Mouse (Mus musculus) embryonic facial prominence, embryonic 11.5 days (tissue): Measurements from ENCODE around the gene Etl4. TPM values are rescaled to one million over a fixed set of nuclear protein-coding genes. Genes with fewer than 3 reads are reported as not detected.
A peak's percentile ranks its signal among the peaks of the same experiment; 100 is the strongest.

Source experiments
- ATAC-seq: fragments of 200-750 bp; cut with Nextera tagmentation; replicated peaks from 2 replicates; pipeline ENCODE4 v1.8.0; 2017; ENCODE audit warnings: low read depth; ENCODE audit not compliant: insufficient number of reproducible peaks, low FRiP score, low TSS enrichment
- DNase-seq: peaks from one replicate; pipeline ENCODE4 v3.0.0-alpha.2; 2015; ENCODE audit warnings: low spot score
- H3K27ac ChIP-seq: fragments of 300-500 bp; sonication (generic); replicated peaks from 2 replicates; pipeline ENCODE4 v1.5.1; 2014; ENCODE audit warnings: mild to moderate bottlenecking, low read depth, low read length, control low read depth
- H3K27me3 ChIP-seq: fragments of 300-500 bp; sonication (generic); 2 replicates; pipeline ENCODE4 v1.6.1; 2014; ENCODE audit warnings: mild to moderate bottlenecking, low read length, moderate library complexity, mixed read lengths; ENCODE audit not compliant: control insufficient read depth, insufficient read depth
- H3K36me3 ChIP-seq: fragments of 300-500 bp; sonication (generic); replicated peaks from 2 replicates; pipeline ENCODE4 v1.6.1; 2014; ENCODE audit warnings: low read depth, mild to moderate bottlenecking, low read length, moderate library complexity, mixed read lengths; ENCODE audit not compliant: control insufficient read depth, insufficient read depth
- H3K4me1 ChIP-seq: fragments of 300-500 bp; sonication (generic); 2 replicates; pipeline ENCODE4 v1.6.1; 2014; ENCODE audit warnings: low read length, mixed read lengths; ENCODE audit not compliant: control insufficient read depth, insufficient read depth
- H3K4me2 ChIP-seq: fragments of 300-500 bp; sonication (generic); 2 replicates; pipeline ENCODE4 v1.6.1; 2014; ENCODE audit warnings: low read depth, mild to moderate bottlenecking, control low read depth, low read length, moderate library complexity
- H3K4me3 ChIP-seq: fragments of 300-500 bp; sonication (generic); 2 replicates; pipeline ENCODE4 v1.5.1; 2014; ENCODE audit warnings: low read depth, low read length, control low read depth
- H3K9ac ChIP-seq: fragments of 300-500 bp; sonication (generic); replicated peaks from 2 replicates; pipeline ENCODE4 v1.6.1; 2014; ENCODE audit warnings: mild to moderate bottlenecking, control low read depth, low read length
- H3K9me3 ChIP-seq: fragments of 300-500 bp; sonication (generic); replicated peaks from 2 replicates; pipeline ENCODE4 v1.6.1; 2016; ENCODE audit warnings: mild to moderate bottlenecking, low read length, inconsistent platforms, mixed read lengths; ENCODE audit not compliant: control insufficient read depth
- WGBS: fragments of 180-500 bp; shearing (Covaris S2); extraction: QIAGEN DNeasy Blood & Tissue Kit; methylation state at CpG from one replicate; pipeline ENCODE4 v1.1.7; 2014; 5-methylcytosine and 5-hydroxymethylcytosine counted together
- polyA plus RNA-seq: library from polyadenylated mRNA; unstranded; fragments of >200 nt; fragmentation: Nextera tagmentation; extraction: Ambion mirVana; gene quantifications from 2 replicates; pipeline ENCODE4 v1.2.1, GENCODE M21; 2014

Gene Etl4
- polyA plus RNA-seq, 1 experiment from 2014 or later: 23.5 TPM

DNA sequence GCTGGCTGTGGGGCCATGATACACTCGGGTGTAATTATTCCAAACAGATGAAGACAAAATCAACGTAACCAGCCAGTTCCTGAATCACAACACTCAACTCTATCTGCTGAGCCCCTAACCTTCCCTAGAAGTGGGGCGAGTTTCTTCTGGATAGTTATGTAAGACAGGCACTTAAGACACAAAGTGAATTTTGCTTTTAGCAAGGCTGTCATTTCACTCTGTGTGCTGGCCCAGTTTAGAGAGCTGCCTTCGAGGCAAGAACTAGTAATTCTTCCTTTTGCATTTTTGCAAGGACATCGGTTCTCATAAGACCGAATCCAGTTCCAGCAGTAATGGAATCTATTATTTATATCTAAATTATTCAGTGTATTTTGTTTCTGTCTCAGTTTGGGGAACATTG lies 487.4 kb downstream of the Etl4 start:
- 83% methylated on average over 6 of the region's 6 CpGs for WGBS
- H3K4me1 ChIP-seq: no peaks in the 10 kb centered on the region
- DNase-seq (no peak), ATAC-seq (no peak)
- H3K4me3 ChIP-seq: no peak overlapping the region
- no peaks in the 10 kb centered on the region for H3K27me3 ChIP-seq
- H3K4me2 ChIP-seq: no peak overlapping the region
- no peaks in the 10 kb centered on the region for H3K36me3 ChIP-seq
- no peak overlapping the region for H3K27ac ChIP-seq
- no peak overlapping the region for H3K9ac ChIP-seq
- H3K9me3 ChIP-seq: no peaks in the 10 kb centered on the region

DNA sequence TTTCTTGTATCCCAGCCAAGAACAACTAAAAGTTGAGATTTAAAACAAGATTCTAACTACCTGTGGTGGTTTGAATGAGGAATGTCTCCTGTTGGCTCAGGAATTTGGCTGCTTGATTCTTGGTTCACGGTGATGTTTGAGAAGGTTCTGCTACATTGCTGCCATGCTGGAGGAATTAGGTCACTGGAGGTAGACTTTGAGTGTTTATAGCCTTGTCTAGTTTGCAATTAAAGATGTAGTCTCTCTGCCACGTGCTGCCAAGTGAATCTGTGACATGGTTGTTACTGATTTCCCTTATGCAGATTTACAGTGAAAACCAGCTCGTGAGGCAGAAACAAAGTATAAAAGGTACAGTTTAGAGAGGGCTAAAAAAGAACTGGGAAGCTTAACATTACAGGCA lies 491.0 kb downstream of the Etl4 start:
- Histone ChIP-seq H3K36me3 (no peaks in the 10 kb centered on the region), H3K9ac (no peak overlapping the region), H3K4me3 (no peak overlapping the region), H3K27me3 (no peaks in the 10 kb centered on the region), H3K27ac (no peak overlapping the region), H3K9me3 (no peaks in the 10 kb centered on the region), H3K4me1 (no peaks in the 10 kb centered on the region), H3K4me2 (no peak overlapping the region)
- DNase-seq (no peak), ATAC-seq (no peak)
- 76% methylated on average over 3 of the region's 3 CpGs for WGBS

DNA sequence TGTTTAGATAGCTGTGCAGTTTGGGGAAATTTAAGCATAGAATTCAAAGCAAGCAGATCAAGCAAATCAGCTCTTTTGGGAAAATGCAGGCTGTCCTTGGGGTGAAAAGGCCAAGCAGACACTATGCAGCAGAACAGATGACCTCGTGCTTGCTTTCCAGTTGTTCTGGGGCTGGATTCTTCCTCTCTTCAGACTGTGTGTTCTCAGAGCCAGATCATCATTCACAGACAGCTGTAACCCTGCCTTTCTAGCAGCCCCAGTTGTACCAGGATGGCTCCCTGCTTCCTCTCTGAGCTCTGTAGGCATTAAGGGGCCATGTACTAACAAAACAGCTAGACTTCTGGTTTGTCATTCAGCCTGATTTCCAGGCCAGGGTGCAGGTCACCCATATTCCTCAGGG lies 494.8 kb downstream of the Etl4 start:
- H3K4me1 ChIP-seq: no peaks in the 10 kb centered on the region
- no peak overlapping the region for H3K9ac ChIP-seq
- H3K4me2 ChIP-seq: no peak overlapping the region
- DNase-seq (no peak), ATAC-seq (no peak)
- H3K27ac ChIP-seq: no peak overlapping the region
- H3K27me3 ChIP-seq: no peaks in the 10 kb centered on the region
- 53% methylated on average over 1 of the region's 1 CpGs for WGBS
- H3K4me3 ChIP-seq: no peak overlapping the region
- H3K36me3 ChIP-seq: no peaks in the 10 kb centered on the region
- H3K9me3 ChIP-seq: no peaks in the 10 kb centered on the region

DNA sequence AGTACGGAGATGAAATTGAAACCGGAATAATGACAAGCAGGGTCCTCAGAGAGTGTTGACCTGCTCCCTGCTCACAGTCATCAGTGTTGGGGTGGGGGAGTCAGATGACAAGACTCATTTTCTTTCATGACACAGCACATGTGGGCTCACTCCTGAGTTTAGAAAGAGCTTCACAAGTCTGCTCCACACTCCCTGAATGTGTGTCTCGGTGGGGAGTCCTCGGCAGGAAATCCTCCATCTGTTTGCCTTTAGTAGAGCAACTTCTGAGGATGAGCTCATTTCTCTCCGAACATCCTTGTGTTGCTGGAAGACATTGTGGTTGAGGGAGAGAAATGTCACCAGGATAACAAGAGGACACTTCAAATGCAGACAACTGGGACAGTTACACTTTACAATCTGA lies 497.5 kb downstream of the Etl4 start:
- H3K36me3 ChIP-seq: no peaks in the 10 kb centered on the region
- H3K4me2 ChIP-seq: no peak overlapping the region
- no peak overlapping the region for H3K27ac ChIP-seq
- H3K9ac ChIP-seq: no peak overlapping the region
- H3K4me1 ChIP-seq: no peaks in the 10 kb centered on the region
- no peaks in the 10 kb centered on the region for H3K27me3 ChIP-seq
- WGBS: 36% methylated on average over 5 of the region's 5 CpGs
- ATAC-seq (no peak), DNase-seq (no peak)
- H3K4me3 ChIP-seq: no peak overlapping the region
- H3K9me3 ChIP-seq: no peaks in the 10 kb centered on the region

DNA sequence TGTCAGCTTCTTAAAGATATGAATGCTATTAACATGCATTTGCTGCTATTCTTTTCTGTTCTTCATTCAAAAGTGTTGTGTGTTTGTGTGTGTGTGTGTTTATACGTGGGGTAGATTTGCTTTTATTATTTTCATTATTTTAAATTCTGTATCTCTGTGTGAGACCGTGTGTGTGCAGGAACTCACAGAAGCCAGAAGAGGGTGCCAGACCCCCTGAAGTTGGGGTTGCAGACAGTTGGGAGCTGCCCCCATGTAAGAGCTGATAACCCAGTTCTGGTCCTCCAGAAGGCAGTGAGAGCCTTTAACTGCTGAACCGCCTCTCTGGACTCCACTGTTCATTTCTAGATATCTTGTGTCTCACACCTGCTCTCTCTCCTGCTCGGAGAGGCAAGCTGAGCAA lies 505.3 kb downstream of the Etl4 start:
- no peak overlapping the region for H3K4me3 ChIP-seq
- H3K36me3 ChIP-seq: no peaks in the 10 kb centered on the region
- WGBS: 79% methylated on average over 4 of the region's 4 CpGs
- no peaks in the 10 kb centered on the region for H3K9me3 ChIP-seq
- no peak for ATAC-seq
- H3K27ac ChIP-seq: no peak overlapping the region
- no peak for DNase-seq
- no peak overlapping the region for H3K4me2 ChIP-seq
- H3K4me1 ChIP-seq: no peaks in the 10 kb centered on the region
- no peak overlapping the region for H3K9ac ChIP-seq
- no peaks in the 10 kb centered on the region for H3K27me3 ChIP-seq

DNA sequence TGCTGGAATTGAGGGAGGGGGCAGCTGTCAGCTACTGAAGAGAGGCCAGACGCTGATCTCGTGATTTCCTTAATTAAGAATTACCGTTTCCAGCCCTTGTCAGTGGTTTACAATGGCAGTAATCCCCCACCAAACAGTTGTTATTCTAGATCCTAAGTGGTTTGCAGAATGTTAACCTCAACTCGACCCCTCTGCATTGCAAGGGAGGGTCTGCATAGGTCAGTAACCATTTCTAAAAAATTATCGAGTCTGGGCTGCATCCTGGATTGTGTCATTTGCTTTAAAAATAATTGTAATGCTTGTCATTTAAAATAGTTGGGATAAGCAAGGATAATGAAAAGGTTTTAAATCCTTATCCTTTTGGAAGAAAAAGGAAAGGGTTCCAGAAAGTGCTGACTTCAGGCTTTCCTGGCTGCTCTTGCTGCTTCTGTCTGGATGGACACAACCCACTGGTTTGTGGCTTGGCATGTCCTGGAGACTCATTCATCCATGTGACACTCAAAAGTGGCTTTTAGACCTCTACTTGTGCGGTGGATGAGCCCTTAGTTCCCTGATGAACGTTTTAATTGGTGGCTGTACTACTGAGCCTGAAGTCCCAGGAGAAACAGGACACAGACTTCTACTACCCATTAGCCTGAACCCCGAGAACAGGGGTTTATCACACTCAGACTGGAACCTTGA lies 507.5 kb downstream of the Etl4 start:
- Histone ChIP-seq H3K27ac (no peak overlapping the region), H3K27me3 (no peaks in the 10 kb centered on the region), H3K36me3 (no peaks in the 10 kb centered on the region), H3K4me3 (no peak overlapping the region), H3K4me2 (no peak overlapping the region), H3K4me1 (no peaks in the 10 kb centered on the region), H3K9ac (no peak overlapping the region), H3K9me3 (no peaks in the 10 kb centered on the region)
- ATAC-seq (0 out of 2 replicates have a peak, but pooled peaks have one; percentile 24), DNase-seq (peak; percentile 53)
- 16% methylated on average over 8 of the region's 8 CpGs for WGBS

DNA sequence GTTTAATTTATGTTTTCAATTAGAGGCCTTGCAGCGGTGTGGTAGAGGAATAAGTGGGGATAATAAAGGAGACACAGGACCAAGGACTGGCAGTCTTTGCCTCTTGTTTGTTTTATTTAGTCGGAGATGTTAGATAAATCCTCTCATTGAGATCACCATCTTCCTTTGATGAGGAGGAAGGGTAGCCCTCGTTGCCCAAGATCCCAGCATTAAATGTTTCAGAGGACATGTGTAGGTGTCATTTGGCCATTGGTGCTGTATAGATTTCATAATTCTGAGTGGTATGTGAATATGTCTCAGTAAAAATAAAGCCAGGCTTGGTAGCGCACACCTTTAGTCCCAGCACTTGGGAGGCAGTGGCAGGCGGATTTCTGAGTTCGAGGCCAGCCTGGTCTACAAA lies 508.4 kb downstream of the Etl4 start:
- no peak for ATAC-seq
- Histone ChIP-seq H3K9me3 (no peaks in the 10 kb centered on the region), H3K4me2 (no peak overlapping the region), H3K27ac (no peak overlapping the region), H3K4me3 (no peak overlapping the region), H3K27me3 (no peaks in the 10 kb centered on the region), H3K36me3 (no peaks in the 10 kb centered on the region), H3K4me1 (no peaks in the 10 kb centered on the region), H3K9ac (no peak overlapping the region)
- no peak for DNase-seq
- 73% methylated on average over 6 of the region's 6 CpGs for WGBS

DNA sequence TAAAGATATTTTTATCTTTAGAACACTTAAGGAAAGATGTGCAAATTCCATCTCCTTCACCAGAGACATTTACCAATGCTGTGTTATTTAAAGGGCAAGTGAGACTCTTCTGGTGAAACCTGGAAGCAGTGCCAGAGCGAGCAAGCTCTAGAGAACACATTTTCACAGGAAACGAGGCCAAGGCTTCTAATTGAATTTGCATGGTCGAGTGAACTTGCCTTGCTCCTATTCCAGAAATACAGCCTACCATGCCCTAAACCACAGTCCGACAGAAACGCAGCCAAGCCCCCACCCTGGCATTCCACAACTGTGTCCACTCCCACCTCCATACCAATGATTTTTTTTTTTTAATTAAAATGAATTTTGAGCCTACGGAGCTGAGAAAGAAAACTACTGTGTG lies 510.4 kb downstream of the Etl4 start:
- H3K27ac ChIP-seq: no peak overlapping the region
- H3K36me3 ChIP-seq: no peaks in the 10 kb centered on the region
- no peaks in the 10 kb centered on the region for H3K4me1 ChIP-seq
- 20% methylated on average over 6 of the region's 6 CpGs for WGBS
- H3K4me3 ChIP-seq: no peak overlapping the region
- H3K4me2 ChIP-seq: no peak overlapping the region
- DNase-seq (peak; percentile 64), ATAC-seq (0 out of 2 replicates have a peak, but pooled peaks have one; percentile 52)
- H3K9me3 ChIP-seq: no peaks in the 10 kb centered on the region
- no peak overlapping the region for H3K9ac ChIP-seq
- H3K27me3 ChIP-seq: no peaks in the 10 kb centered on the region
